Mouse (Mus musculus): ENCODE measurements around the gene Ank.

- TF ChIP-seq CTCF (IDR thresholded peaks at IDR 0.05; ENCODE audit: borderline replicate concordance, control insufficient read depth, extremely low read depth, insufficient read depth, low read length, poor library complexity) (no peak), POLR2A (IDR thresholded peaks at IDR 0.05; ENCODE audit: control insufficient read depth, extremely low read depth, insufficient read depth, low read length, poor library complexity) (no peak)
Observed at GRCm38 (mm10) chr15:27623286-27623685, 156.8 kb downstream of the Ank start.
